Mouse (Mus musculus) MN1 (cell line): ENCODE data around the gene Tmem120b.

Source experiments
- DNase-seq: peaks from one replicate; pipeline ENCODE4 v3.0.0-alpha.2; 2016; ENCODE audit warnings: low spot score

Tmem120b gene

DNA sequence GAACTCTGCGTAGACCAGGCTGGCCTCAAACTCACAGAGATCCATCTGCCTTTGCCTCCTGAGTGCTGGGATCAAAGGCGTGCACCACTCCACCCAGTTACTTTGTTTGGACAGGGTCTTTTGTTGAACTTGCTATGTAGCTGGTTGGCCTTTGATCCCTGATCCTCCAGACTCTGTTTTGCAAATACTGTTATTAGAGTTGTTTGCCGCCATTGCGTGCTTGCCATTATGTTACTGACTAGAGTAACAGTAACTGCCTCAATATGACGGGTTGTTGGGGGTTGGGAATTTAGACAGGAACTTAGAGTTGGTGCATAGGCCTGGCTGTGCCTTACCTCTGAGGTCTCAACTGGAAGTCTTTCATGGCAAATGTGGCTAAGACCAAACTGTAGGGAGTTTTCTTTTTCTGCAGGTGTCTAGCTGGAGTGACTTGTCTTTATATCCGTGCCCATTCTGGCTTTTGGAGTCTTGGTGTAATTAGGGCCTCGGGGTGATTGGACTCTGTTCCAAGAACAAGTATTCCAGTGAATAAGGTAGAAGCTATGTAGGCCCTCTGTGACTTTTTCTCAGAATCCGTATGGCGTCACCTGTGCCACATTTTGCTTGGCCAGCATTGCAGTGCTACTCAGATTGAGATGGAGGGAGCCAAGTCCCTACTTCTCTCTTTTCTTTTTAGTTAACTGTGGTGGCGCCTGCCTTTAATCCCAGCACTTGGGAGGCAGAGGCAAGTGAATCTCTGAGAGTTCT, 22.5 kb downstream of the Tmem120b start:
- DNase-seq, result no peak

DNA sequence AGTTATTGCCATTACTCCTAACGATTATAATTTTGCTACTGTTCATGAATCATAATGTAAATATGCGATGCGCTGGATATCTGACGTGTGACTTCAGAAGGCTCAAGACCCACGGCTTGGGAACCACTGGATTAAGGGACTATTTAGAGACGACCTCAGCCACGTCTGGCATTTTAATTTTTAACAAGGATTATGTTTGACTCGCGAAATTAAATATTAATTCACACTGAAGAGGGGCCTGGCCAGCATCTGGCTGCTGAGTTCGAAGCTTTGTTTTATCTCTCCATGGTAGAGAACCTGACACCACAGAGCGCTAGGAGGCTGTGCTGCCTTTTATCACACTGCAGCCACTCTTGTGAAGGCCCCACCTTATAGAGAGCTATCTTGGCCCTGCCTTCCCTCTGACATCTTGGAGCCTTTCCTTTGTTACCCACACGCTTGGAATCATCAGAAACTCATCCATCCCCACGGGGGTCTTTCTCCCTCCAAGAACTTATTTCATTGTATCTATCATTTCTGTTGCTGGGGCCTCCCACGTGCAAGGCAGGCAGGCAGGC, 24.9 kb downstream of the Tmem120b start:
- no peak for DNase-seq

DNA sequence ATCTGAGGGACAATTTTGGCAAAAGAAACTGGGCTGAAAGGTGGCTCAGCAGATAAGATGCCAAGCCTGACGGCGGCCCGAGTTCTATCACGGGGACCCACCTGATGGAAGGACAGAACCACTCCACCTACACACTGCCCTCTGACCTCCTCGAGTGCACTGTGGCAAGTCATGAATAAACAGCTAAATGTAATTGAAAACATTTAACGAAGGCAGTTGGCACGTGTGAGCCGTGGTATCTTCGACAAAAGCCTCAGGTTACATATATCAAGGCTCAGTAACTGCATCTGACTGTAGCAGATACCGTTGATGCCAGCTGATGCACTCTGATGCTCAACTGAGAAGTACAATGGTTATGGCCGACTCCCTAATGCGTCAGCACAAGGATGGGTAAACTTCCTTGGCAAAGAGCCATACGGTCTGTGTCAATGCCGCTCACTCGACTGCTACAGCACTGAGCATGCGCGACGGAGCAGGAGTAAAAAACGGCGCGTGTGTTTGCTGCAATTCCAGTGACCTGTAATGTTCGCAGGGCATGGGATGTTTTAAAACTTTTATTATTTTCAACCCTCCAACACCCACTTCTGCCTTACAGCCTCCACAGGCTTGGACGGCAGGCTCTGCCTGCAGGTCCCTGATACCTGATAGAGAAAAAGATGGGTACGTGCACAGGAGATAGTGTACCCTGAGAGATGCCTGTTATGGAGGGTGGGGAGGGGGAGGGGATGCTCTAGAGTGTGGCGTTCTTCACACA, 26.2 kb downstream of the Tmem120b start:
- peak; percentile 17 for DNase-seq

DNA sequence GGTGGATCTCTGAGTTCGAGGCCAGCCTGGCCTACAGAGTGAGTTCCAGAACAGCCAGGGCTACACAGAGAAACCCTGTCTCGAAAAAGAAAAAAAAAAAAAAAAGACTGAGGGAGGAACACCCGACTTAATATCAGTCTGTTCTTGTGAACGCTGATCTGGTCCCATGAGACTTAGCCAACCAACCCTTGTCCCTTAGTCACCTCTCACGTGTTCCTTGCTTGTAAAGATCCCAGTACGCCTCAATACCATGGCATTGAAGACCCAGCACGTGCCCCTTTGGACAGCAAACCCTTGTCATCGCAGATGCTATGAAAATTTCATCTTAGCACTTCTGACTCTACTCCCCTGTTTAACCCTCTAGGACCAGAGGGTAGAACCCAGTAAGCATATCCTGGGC, 28.1 kb downstream of the Tmem120b start:
- no peak for DNase-seq

DNA sequence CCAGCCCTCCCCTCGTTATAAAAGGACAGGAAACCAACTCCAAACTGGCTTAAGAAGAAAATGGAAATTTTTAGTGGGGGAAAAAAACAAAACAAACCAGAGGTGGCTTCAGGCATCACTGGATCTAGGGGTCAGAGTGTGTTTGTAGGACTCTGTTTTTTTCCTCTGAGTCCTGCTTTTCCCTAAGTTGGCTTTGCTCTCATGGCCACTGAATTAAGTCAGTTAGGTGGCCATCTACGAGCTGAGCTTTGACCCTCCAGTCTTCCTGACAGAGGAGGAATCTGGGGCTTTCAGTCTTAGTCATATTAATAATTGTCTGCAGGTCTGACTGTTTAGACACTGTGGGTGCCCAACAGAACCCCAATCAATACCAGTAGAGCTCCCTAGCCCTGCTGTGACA, 30.3 kb downstream of the Tmem120b start:
- no peak for DNase-seq

DNA sequence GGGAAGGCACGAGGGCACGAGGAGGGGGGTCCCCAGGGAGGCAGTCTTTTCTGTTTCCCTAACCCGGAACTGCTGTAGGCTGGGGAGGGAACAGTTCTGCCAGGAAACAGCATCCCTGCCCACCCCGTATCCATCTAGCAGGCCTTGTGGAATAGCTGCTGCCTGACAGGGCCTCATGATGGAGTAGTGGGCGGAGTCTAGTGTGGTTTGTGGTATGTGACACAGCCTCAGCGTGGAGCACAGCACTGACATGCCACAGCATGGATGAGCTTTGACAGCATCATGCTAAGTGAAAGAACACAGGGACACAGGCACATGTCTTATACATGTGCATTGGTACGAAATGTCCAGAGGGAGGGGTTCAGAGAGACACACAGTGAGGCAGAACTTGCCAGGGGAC, 34.2 kb downstream of the Tmem120b start:
- DNase-seq, result no peak

DNA sequence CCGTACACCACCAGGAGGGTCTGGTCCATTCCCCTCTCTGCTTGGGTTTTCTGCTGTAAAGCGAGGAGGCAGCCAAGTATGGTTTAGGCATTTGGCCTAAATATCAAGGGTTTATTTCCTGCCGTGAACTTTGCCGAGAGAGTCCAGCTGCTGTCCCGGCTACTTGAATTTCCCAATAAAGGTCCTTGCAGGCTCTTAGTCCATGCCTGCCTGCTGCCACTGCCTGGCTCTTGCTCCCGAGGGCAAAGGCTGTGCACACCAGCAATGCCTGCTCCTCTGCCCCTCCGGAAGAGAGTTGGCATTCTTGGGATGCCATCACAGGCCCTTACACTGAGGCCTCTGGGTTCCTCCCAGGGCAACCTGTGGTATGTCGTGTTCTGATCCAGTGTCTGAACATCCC, 35.3 kb downstream of the Tmem120b start:
- DNase-seq, result no peak

DNA sequence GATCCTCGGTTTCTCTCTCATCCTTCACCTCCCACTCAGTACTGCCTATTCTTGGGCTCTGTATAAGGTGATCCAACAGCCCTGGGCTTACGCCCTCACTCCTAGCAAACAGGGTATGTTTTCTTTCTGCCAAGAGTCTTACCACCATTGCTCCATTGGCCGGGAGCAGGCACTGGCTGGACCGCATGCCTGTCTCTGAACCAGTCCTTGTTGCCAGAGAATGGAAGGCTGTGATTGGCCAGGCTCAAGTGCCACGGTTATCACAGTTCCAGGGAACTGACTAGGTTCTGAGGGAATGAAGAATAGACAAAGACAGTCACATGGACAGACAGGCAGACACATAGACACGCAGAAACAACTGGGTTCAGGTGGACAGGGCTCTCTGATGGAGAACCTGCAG, 36.6 kb downstream of the Tmem120b start:
- no peak for DNase-seq

DNA sequence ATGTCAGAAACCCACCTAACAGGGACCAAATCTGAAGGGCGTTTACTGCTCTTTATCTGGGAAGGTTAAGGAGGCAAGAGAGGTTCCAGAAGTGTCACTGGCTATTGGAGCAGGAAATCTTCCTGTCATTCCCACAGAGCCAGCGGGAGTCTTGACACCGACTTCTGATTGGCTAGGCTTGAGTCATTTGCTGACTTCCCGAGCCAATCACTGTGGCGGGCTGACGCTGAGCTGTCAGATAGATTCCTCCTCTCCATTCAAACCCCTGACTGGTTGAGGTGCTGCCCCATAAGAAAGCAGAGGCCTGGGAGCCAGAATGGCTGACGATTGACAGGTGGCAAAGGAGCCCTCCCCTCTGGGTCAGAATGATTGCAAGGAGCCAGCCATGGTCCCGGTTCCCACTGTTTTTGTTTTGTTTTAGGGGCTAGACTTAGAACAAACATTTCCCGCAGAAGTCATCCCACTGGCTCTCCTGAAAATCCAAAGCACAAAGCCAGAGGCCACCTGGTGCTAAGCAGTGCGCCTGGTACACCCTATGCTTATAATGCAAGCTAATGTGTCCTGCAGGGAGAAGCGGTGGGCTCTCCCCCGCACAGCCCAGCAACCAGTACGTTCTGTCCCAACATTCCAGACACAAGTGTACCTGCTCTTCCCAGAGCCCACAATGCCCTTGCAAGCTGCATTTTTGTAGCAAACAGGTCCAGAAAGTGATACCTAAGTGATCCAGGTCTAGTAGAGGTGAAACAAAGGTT, 41.4 kb downstream of the Tmem120b start:
- DNase-seq, result no peak

DNA sequence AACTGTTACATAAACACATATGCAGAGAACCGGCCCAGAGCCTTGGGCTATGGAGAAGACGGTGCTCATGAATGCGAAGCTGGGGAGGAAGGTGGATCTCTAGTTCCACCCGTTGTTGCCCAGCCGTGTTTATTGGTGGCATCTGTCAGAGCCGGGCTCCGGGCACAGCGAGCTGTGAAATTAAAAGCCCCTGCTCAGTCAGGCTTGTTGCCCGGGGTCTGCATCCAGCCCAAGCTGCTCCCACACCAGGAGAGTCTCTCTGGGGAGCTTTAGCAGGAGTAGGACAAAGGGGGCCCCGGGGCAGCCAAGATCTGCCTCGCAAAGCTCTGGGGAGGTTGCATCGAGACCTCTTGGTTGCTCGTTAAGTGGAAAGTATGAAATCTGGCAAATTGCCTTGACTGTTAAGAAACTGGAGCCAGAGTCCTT, 42.1 kb downstream of the Tmem120b start:
- DNase-seq, result no peak

DNA sequence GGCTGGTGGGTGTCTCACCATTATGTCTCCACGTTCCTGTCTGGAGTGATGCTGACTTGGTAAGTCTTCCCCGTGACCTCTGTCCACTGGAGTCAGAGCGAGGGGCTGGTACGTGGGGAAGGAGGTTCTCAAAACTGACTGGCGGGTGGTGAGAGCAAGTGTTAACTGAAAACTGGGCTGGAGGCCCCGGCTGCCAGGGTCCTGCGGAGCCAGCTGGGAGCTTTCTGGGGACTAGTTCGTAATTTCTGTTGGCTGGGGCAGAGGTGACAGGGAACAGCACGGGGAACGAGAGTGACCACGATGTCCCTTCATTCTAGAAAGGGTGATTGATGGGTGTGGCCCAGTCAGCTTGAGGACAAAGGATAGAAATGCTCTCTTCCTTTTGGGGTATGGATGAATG, 45.9 kb downstream of the Tmem120b start:
- DNase-seq, result no peak

DNA sequence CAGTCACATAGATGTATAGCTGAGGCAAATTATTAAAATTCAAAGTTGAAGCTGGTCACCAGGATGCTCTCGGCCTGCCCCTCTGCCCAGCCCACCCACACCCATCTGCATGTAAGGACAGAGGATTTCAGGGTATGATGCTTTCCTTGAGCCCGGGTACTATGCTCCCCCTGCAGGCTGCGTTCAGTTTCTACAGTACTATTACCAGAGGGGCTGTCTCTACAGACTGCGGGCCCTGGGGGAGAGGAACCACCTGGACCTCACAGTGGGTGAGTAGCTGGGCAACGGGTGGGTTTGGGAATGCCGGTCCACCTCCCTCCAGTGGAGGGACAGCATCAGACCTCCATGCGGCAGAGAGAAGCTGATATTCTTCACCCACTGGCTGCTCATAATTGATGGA, 46.7 kb downstream of the Tmem120b start:
- DNase-seq, result no peak

DNA sequence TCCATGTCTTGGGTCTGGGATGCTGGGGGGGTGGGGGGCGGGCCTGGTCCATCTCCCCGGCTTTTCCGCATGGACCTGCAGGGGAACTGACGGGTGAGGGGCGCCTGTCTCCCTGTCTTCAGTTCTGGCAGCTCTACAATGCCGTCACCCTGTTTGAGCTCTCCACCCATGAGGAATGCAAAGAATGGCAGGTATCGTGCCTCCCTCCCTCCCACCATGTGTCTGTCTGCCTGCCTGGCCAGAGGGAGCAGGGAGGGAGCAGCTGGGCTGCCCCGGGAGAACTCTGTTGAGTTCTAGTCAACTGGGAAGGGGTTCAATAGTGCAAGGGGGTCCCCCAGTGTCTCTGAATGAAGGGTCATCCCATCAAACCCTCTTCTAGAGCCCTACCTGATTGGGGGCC, 47.9 kb downstream of the Tmem120b start:
- no peak for DNase-seq

DNA sequence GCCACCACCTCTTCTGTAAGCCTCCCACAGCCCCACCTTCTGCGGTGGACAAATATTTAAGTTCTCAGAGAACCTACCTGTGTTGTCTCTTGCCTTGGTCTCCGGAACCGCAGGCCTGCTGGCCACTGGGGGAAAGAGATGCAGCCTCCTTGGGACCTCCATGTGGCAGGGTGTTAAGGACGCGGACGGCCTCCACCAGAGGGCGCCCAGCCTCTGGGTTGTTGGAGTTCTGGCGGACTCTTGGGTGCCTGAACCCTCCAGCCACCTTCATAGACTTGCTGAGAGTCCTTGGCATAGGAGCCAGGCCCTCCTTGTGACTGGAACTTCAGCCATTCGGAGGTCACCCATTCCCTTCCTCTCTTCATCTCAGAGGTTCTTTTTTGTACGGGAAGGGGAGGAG, 49.0 kb downstream of the Tmem120b start:
- DNase-seq, result peak; percentile 55

DNA sequence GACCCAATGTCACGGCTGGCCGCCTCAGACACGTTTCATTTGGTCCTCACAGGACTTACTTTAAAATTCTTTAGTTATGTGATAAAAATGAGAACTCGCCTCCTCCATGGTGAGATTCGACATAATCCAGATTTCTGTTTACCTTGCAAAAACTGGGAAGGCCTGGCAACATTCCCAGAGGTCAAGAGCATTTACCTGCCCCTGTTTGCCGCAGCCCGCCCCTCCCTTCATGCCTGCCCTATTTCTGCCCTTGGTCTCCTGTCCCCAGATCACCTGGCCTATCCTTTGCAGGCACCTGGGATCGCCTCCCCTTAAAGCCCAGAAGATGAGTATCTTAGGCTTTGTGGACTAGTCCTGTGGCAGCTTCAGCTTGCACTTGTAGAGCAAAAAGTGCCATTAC, 49.6 kb downstream of the Tmem120b start:
- DNase-seq, result no peak

DNA sequence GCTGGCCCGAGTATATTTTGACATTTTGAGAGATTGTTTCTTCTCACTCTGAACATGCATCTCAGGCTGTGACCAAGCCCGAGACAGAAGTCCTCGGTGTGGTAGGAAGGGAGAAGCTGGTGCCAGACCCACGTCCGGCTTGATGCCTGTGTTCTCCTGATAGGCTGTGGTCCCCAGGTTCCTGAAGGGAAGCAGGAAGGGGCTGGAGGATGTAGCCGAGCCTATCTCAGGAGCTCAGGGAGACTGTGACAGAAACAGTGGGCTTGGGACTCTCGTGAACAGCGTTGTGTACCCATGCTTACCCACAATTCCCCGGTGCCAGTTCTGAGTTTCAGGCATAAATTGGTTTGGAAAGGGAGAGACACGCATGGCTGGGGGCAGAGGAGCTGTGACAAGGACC, 50.6 kb downstream of the Tmem120b start:
- no peak for DNase-seq

DNA sequence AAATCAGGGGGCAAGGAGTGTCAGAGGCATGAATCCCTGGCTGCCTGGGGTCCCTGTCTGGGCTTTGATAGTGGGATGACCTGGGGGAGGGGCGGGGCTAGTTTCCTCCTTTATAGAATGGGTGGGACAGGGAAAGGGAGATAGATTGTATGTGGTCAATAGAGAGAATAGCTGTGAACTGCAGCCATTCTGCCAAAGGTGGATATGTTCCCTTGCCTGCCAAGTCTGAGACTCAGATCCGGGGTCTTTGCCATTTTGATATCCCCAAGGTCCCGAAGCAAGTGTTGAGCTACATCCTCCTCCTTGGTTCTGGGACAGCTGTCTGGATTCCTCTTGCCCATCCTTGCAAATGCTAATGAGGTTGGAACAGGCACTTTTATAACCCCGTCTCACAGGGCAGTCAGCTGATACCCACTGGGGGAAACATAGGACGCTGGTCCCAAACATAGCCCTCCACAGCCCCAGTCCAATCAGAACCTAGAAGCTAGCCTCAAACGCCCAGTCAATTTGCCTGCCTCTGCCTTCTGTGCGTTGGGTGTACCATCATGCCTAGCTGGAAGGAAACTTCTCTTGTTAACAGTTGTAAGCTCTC, 52.5 kb downstream of the Tmem120b start:
- DNase-seq, result no peak

DNA sequence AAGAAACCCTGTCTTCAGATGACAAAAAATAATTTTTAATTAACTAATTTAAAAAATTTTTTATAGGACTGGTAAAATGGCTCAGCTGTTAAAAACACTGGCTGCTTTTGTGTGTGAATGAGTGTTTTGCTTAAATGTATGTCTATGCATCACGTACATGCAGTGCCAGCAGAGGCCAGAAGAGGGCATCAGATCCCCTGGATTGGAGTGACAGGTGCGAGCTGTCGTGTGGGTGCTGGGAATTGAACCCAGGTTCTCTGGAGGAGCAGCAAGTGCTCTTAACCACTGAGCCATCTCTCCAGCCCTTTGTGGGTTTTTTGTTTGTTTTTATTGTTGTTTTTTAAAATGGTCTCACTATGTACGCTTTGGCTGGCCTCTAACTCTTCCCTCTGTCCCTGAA, 54.0 kb downstream of the Tmem120b start:
- no peak for DNase-seq

DNA sequence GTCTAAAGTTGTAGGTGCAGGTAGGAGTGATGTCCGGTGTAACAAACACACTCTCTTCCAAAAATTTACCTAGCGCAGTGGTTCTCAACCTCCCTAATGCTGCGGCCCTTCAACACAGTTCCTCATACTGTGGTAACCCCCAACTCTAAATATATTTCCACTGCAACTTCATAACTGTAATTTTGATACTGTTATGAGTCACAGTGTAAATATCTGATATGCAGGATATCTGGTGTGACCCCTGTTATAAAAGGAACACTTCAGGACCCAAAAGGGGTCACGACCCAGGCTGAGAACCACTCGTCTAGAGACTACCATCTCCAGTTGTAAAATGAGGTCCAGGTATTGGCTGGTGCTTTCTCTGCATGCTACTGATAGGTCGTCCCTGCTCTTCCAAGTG, 56.9 kb downstream of the Tmem120b start:
- DNase-seq, result no peak

DNA sequence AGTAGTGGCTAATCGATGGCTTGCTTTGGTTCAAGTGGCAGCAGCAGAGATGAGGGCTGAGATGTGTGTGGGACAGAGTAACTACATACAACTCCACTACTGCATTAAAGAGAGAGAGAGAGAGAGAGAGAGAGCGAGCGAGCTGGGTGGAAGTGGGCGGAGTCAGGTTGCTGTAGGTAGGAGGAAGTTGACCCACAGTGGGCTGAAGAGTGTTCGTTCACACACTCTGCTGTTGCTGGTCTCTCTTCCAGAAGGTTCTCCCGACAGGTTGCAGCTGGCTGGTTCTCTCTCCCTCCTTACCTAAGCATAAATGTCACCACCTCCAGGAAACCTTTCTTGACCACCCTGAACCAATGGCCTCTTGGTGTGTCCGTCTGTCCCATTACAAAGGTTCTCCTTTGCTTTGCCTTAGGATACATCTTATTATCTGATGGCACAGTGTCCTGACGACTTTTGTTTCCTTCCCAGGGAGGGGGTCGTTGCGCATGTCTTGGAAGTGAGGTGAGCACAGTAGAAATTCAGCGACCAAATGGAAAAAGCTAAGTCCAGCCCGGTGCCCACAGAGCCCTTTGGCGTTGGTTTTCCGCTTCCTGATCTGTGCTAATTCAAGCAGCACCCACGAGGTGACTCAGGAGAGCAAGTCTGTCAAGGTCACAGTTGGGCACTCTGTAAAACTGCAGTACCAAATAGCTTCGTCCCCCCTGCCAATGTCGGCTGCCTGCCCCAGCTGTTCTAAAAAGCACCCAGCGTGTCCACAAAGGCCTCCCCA, 57.6 kb downstream of the Tmem120b start:
- DNase-seq, result no peak

DNA sequence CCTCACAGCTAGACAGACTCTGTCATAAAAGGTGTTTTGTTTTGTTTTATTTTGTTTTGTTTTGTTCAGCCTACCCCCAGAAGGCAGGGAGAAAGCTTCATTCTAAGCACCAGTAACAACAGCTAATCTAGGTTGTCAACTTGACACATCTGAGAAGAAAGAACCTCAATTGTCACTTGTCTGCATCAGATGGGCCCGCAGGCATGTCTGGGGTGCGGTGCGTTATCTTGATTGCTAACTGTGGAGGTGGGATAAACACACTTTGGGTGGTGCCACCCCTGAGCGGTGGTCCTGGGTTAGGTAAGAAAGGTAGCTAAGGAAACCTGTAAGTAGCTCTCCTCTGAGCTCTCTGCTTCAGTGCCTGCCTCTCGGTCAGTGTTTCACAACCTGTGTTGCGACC, 58.8 kb downstream of the Tmem120b start:
- DNase-seq, result no peak
